Mouse (Mus musculus): ENCODE measurements at regions not wholly inside any gene's neighbourhood (a gene's known extent, or its start where the extent isn't known, plus 50 kb on each side); places are given as distances from the start of the nearest gene placed in this dataset.
"Not testable (repeated sequence)": the region's sequence is repeated elsewhere in the genome, so short reads cannot be mapped to it uniquely, and the experiment has no call there.

DNA sequence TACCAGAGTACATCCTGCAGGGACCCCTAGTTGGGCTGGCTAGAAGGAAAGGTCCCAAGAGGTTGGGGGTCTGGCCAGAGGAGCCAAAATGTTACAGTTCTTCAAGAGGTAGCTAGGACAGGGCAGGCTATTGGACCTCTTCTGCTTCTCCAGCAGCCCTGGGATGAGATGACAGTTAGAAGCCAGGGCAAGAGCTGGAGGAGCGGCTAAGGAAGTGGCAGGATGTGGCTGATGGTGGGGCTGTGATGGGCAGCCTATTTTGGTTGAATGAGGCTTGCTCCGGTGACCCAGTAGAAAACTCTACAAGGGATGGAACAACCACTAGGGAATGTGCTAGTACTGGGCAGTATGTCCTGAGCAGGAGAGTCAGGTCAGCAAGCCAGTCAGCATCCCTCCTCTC, 82.8 kb downstream of the Ddx11 start:
- H3K9me3 ChIP-seq: no peaks in the 10 kb centered on the region
- H3K4me1 ChIP-seq: no peaks in the 10 kb centered on the region
- H3K27ac ChIP-seq: no peak overlapping the region
- WGBS: 90% methylated on average over 2 of the region's 2 CpGs
- no peaks in the 10 kb centered on the region for H3K27me3 ChIP-seq
- H3K4me2 ChIP-seq (replicated peaks): no peak overlapping the region
- ATAC-seq (ENCODE audit: low FRiP score, low read depth): no peak
- H3K9ac ChIP-seq: no peak overlapping the region
- no peaks in the 10 kb centered on the region for H3K36me3 ChIP-seq
- H3K4me3 ChIP-seq: no peak overlapping the region

DNA sequence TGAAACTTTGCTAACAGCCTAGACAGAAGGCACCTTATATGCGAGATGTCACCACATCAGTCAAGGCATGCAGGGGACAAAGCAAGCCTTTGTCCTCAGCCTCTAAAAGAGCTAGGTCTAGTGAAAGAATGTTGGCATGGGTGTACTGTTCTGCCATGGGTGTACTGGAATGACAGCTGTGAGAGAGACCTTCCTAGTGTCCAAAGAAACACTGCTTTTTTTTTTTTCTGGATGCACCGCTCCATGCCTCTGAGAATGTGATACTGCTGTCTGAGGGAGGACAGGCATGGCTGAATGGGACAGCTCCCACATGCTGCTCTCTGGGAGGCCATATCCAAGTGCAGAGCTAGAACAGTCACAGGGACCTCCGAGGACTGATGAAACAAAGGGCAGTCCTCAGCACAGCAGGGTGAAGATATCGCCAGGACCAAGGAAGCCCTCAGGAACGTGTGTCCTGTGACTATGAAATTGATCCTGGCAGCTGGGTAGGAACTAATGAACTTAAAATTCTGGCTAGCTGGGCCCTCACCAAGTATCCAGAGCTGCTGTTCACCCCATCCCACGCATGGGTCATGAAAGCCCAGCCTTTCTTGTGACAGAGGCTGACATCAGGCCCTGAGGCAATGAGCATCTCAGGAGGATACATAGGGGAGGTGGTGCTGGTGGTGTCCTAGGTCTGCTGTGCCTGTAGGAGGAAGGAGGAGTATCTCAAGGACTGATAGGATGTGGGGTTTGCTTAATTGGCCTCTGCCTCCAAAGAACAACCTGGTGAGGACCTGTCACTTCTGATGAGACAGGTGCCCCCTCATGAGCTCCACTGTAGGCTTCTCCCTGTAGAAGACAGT, 84.6 kb downstream of the Ddx11 start:
- H3K9ac ChIP-seq; H3K27me3 ChIP-seq; H3K9me3 ChIP-seq; H3K27ac ChIP-seq; H3K36me3 ChIP-seq; H3K4me3 ChIP-seq; ATAC-seq (ENCODE audit: low FRiP score, low read depth); H3K4me1 ChIP-seq; H3K4me2 ChIP-seq (replicated peaks): not testable (repeated sequence)
- WGBS: 76% methylated on average over 6 of the region's 6 CpGs

DNA sequence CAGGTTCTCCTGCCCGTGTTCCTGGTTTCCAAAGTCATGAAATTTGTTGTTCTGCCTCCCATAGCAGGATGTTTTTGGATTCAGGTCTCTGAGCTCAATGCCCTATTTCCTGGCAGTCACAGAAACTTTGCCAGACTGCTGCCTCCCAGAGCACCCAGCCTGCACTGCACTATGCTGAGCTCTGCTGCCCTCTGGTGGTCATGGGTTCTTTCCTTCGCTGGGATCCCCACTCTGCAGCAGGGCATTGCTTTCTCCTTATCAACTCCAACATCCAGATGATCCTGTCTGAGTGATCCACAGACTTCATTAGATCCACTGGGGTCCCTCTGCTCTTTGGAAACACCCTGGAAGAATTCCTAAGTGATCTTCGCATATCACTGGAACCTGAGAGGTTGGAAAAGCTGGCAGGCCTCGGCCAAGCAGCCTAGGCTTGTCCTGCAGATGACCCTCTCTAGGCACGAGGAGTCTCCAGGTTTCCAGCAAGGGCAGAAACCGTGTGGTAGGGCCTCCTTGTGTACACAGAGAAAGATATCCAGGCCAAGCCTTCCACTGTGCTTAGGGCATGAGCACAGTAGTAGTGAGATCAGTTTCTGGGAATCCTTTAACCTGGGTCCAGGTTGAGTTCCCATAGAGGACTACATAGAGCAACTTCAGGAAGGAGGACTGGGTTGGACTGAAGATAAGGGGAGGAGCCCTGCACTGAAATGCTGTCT, 85.6 kb downstream of the Ddx11 start:
- H3K9me3 ChIP-seq; H3K4me2 ChIP-seq (replicated peaks); H3K27ac ChIP-seq; H3K9ac ChIP-seq; H3K27me3 ChIP-seq; H3K36me3 ChIP-seq; H3K4me3 ChIP-seq; H3K4me1 ChIP-seq: not testable (repeated sequence)
- ATAC-seq (ENCODE audit: low FRiP score, low read depth): peak; percentile 66
- 36% methylated on average over 3 of the region's 6 CpGs for WGBS

DNA sequence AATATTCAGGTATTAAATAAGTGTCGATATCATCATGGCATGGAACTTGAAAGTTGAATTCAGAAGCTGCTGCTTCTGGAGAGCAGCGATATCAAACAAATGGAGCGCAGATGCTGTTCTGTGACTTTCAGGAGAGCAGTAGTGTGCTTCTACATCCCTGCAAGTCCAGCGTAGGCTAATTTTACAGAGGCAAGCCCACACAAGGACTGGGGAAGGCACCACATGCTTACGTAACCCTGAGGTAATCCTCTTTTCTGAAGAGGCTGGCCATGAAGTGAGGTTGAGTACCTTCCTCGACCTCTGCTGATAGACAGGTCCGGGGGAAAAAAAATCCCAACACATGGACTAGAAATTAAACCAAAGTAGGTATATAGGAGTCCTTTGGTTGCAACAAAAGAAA, 88.2 kb downstream of the Ddx11 start:
- 86% methylated on average over 7 of the region's 7 CpGs for WGBS
- Histone ChIP-seq H3K4me1 (no peaks in the 10 kb centered on the region), H3K4me2 (replicated peaks) (no peak overlapping the region), H3K4me3 (no peak overlapping the region), H3K9me3 (no peaks in the 10 kb centered on the region), H3K27ac (no peak overlapping the region), H3K9ac (no peak overlapping the region), H3K36me3 (no peaks in the 10 kb centered on the region), H3K27me3 (no peaks in the 10 kb centered on the region)
- ATAC-seq (ENCODE audit: low FRiP score, low read depth): no peak

DNA sequence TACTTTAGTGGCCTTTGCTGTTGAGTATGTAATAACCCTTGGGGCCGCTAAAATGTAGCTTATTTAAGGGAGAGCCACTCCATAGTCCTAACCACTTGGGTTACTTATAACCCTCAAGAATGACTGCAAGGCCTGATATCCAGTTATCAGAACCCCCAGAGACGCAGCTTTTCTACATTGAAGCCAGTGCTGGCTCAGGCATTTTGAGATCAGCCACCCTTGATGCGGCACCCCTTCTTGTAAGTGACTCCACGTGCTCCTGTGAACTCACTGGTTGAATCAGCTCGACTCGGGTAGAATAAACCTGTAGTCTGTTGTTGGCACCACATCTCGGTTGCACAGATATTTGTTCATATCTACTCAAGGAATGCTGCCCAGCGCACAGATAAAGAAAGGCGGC, 89.3 kb downstream of the Ddx11 start:
- no peaks in the 10 kb centered on the region for H3K36me3 ChIP-seq
- H3K4me2 ChIP-seq (replicated peaks): no peak overlapping the region
- H3K27ac ChIP-seq: no peak overlapping the region
- H3K27me3 ChIP-seq: no peaks in the 10 kb centered on the region
- ATAC-seq (ENCODE audit: low FRiP score, low read depth): no peak
- no peaks in the 10 kb centered on the region for H3K4me1 ChIP-seq
- no peak overlapping the region for H3K9ac ChIP-seq
- H3K9me3 ChIP-seq: no peaks in the 10 kb centered on the region
- H3K4me3 ChIP-seq: no peak overlapping the region
- WGBS: 90% methylated on average over 9 of the region's 9 CpGs

DNA sequence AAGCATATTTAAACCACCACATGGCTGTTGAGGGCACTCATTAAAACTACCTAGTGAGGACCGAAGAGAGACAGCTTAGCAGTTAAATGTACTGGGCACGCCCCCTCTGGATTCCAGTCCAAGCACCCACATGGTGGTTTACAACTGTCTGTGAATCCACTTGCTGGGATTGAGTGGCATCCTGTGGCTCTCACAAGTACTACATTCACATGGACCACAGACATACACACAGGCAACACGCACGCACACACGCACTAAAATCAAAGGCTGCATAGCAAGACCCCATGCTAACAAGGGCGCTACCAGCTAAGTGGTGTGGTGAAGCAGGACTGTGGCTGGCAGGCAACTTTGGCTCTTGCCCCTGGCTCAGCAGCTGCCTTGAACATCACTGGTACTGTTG, 95.0 kb downstream of the Ddx11 start:
- Histone ChIP-seq H3K27me3 (no peaks in the 10 kb centered on the region), H3K27ac (no peak overlapping the region), H3K9ac (no peak overlapping the region), H3K4me2 (replicated peaks) (no peak overlapping the region), H3K9me3 (no peaks in the 10 kb centered on the region), H3K36me3 (no peaks in the 10 kb centered on the region), H3K4me1 (no peaks in the 10 kb centered on the region), H3K4me3 (no peak overlapping the region)
- ATAC-seq (ENCODE audit: low FRiP score, low read depth): no peak
- WGBS: 90% methylated on average over 6 of the region's 6 CpGs

DNA sequence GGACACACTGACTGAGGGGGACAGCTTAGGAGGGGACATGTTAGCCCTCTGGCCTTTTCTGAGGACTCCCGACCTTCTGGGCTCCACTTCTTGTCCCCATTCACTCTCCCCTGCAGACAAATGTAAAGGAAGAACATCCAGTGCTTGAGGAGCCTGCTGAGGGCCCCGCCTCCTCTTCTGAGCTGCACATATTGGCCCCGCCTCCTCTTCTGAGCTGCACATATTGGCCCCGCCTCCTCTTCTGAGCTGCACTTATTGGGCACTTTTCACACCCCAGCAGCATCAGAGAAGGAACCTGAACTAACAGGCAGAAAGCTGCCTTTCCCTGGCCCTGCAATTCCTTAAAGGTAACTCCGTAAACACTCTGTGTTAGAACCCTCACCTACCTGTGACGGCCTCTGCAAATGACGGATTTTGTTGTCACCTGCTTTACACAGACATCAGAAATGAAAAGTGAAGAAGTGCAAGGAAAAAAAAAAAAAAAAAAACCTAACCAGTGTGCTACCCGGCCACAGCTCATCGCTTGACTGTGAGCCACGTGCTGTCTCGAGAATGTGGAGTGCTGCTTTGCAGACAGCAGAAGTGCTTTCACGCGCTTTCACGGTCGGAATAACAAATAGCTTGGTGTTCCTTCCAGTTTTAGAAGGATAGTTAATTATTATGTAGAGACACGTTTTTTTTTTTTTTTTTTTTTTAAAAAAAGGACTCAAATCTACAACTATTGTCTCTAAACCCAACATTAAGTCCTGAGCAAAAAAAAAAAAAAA, 96.5 kb downstream of the Ddx11 start:
- Histone ChIP-seq H3K27me3 (no peaks in the 10 kb centered on the region), H3K4me1 (no peaks in the 10 kb centered on the region), H3K27ac (no peak overlapping the region), H3K4me2 (replicated peaks) (no peak overlapping the region), H3K4me3 (no peak overlapping the region), H3K9me3 (no peaks in the 10 kb centered on the region), H3K36me3 (no peaks in the 10 kb centered on the region), H3K9ac (no peak overlapping the region)
- ATAC-seq (ENCODE audit: low FRiP score, low read depth): no peak
- 73% methylated on average over 16 of the region's 16 CpGs for WGBS

DNA sequence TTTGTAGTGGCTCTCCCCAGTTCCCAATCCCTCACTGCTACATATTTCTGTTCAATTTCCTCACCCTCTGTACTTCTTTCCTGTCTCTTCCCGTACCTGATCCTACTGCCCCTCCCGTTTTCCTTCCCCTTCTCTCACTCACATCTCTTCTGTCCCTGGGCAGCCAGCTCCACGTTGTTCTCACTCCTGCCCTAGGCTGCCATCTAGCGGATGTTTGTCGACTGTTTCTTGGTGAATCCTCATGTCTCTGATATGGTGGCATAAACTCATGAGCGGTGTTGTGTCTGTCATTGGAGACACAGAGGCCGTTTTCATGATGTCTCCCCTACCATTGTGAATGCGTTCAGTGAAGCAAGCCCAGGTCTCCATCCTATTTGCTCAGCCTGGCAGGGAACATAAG, 97.9 kb downstream of the Ddx11 start:
- Histone ChIP-seq H3K4me1 (no peaks in the 10 kb centered on the region), H3K27ac (no peak overlapping the region), H3K4me3 (no peak overlapping the region), H3K36me3 (no peaks in the 10 kb centered on the region), H3K9ac (no peak overlapping the region), H3K27me3 (no peaks in the 10 kb centered on the region), H3K4me2 (replicated peaks) (no peak overlapping the region), H3K9me3 (no peaks in the 10 kb centered on the region)
- ATAC-seq (ENCODE audit: low FRiP score, low read depth): no peak
- 12% methylated on average over 8 of the region's 8 CpGs for WGBS

DNA sequence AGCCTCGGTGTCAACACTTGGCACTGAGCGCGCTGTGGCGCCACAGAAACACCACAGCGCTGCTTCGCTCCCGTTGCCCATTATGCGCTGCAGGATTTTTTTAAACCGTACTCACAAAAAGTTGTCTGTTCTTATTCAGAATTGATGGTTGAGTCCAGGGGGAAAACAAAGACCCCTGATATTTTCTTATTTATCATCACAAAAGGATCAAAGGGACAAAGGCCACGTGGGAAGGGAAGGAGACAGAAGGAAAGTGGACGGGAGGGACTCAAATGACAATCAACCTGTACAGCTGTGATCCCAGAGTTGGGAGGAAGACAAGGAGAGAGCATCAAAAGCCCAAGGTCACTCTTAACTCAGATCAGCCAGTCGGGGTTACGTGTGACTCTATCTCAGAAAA, 100.4 kb downstream of the Ddx11 start:
- H3K9me3 ChIP-seq: no peaks in the 10 kb centered on the region
- H3K27ac ChIP-seq: no peak overlapping the region
- 91% methylated on average over 13 of the region's 13 CpGs for WGBS
- H3K4me1 ChIP-seq: no peaks in the 10 kb centered on the region
- H3K4me3 ChIP-seq: no peak overlapping the region
- H3K27me3 ChIP-seq: no peaks in the 10 kb centered on the region
- no peak for ATAC-seq (ENCODE audit: low FRiP score, low read depth)
- no peaks in the 10 kb centered on the region for H3K36me3 ChIP-seq
- no peak overlapping the region for H3K4me2 ChIP-seq (replicated peaks)
- H3K9ac ChIP-seq: no peak overlapping the region

DNA sequence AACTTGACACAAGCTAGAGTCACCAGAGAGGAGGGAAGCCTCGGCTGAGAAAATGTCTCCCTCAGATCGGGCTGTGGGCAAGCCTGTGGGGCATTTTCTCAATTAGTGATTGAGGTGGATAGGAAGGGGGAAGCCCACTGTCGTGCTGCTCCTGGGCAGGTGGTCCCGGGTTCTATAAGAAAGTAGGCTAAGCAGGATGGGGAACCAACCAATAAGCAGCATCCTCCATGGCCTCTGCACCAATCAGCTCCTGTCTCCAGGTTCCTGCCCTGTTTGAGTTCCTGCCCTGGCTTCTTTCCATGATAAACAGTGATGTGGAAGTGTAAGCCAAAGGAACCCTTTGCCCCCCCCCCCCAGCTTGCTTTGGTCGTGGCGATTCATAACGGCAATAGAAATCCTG, 100.9 kb downstream of the Ddx11 start:
- H3K36me3 ChIP-seq: no peaks in the 10 kb centered on the region
- H3K27me3 ChIP-seq: no peaks in the 10 kb centered on the region
- no peak overlapping the region for H3K9ac ChIP-seq
- H3K4me3 ChIP-seq: no peak overlapping the region
- ATAC-seq (ENCODE audit: low FRiP score, low read depth): 0 out of 2 replicates have a peak, but pooled peaks have one; percentile 44
- H3K4me1 ChIP-seq: no peaks in the 10 kb centered on the region
- WGBS: 57% methylated on average over 7 of the region's 7 CpGs
- H3K9me3 ChIP-seq: no peaks in the 10 kb centered on the region
- no peak overlapping the region for H3K4me2 ChIP-seq (replicated peaks)
- no peak overlapping the region for H3K27ac ChIP-seq

DNA sequence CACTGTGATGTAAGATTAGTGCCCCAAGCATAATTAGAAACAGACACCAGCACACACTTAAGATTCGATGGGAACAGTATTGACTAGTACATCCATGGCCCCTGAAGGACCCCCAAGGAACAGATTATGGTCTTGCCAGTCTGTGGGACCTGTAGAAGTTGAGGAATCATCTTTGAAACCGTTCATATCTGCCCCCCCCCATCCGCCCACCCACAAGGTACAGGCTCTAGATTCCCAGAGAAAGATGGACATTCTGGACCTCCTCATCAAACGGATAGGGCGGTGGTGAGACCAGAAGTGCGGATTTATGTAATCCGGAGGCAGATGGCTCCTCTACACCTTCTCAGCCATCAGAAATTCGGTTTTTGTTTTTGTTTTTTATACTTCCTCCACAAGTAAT, 109.1 kb downstream of the Ddx11 start:
- Histone ChIP-seq H3K36me3 (no peaks in the 10 kb centered on the region), H3K9ac (no peak overlapping the region), H3K4me2 (replicated peaks) (no peak overlapping the region), H3K4me3 (no peak overlapping the region), H3K27ac (no peak overlapping the region), H3K27me3 (no peaks in the 10 kb centered on the region), H3K9me3 (no peaks in the 10 kb centered on the region), H3K4me1 (peaks cover 14% of the 10 kb centered on the region)
- WGBS: 75% methylated on average over 8 of the region's 8 CpGs
- no peak for ATAC-seq (ENCODE audit: low FRiP score, low read depth)

DNA sequence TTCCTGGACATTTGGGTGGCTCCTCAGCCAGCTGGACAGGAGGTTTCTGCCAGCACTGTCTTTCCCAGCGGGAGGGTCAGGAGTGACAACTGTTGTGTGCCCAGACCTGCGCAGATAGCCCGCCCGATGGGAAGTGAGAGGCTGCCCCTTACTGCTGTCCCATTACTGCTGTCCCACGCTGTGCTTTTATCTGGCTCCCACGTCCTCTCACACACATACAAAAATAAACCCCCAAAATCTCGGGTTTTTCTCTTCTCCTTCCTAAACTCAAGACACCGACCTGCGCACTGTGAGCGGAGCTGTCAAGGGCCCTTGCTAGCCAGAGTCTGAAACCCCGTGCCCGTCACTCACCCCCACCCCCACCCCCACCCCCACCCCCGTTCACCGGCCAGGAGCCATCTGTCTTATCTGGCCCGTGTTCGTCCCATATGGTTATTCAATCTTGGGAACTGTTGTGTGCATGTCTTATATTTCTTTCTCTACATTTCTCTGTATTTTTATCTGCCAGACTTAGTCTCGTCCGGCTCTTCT, 109.6 kb downstream of the Ddx11 start:
- H3K9me3 ChIP-seq: no peaks in the 10 kb centered on the region
- H3K27me3 ChIP-seq: no peaks in the 10 kb centered on the region
- no peak overlapping the region for H3K27ac ChIP-seq
- no peak for ATAC-seq (ENCODE audit: low FRiP score, low read depth)
- H3K36me3 ChIP-seq: no peaks in the 10 kb centered on the region
- 0 out of 2 replicates have a peak overlapping the region, but pooled peaks have one; percentile 1 for H3K4me2 ChIP-seq (replicated peaks)
- 66% methylated on average over 18 of the region's 18 CpGs for WGBS
- H3K4me1 ChIP-seq: peaks cover 14% of the 10 kb centered on the region
- no peak overlapping the region for H3K4me3 ChIP-seq
- H3K9ac ChIP-seq: no peak overlapping the region

Data from limb, embryonic 13.5 days (tissue).